In genomic region chr4:5358274-5358673, GRCm38 (mm10) we compare ENCODE assay signal across 23 mouse cellular contexts.
DNase-seq lines count a peak whose midpoint lies in the region; ATAC-seq and TF ChIP-seq lines count a peak whose summit lies in the region.
"Had no signal": no experiment of that assay in that cellular context is flagged by ENCODE, and none has a peak within 500 bp of the region (broad histone marks: within the 10 kb centered on the region; RNA-seq: fewer than 3 reads in every experiment).

No protein-coding gene starts in this region.

- no peak overlapping the region for H3K27ac ChIP-seq in forebrain, postnatal 0 days (ENCODE audit: low read depth, low read length)
- no peak overlapping the region for H3K27ac ChIP-seq in forebrain, embryonic 10.5 days
- H3K27ac ChIP-seq in midbrain, embryonic 11.5 days (ENCODE audit: low read depth, low read length): no peak overlapping the region
- no peak overlapping the region for H3K27ac ChIP-seq in midbrain, embryonic 10.5 days (replicated peaks)

- no peaks in the 10 kb centered on the region for H3K9me3 ChIP-seq in forebrain, postnatal 0 days (ENCODE audit: low read length)
- H3K9me3 ChIP-seq in forebrain, embryonic 10.5 days: no peaks in the 10 kb centered on the region
- no peaks in the 10 kb centered on the region for H3K9me3 ChIP-seq in midbrain, embryonic 11.5 days (ENCODE audit: control insufficient read depth, low read length)
- no peaks in the 10 kb centered on the region for H3K9me3 ChIP-seq in midbrain, embryonic 10.5 days (replicated peaks)
- H3K9me3 ChIP-seq: G1E had no signal

- no peak overlapping the region for H3K4me3 ChIP-seq in forebrain, postnatal 0 days (ENCODE audit: low read depth, low read length)
- no peak overlapping the region for H3K4me3 ChIP-seq in forebrain, embryonic 10.5 days
- H3K4me3 ChIP-seq in midbrain, embryonic 11.5 days (ENCODE audit: low read depth, low read length): no peak overlapping the region
- no peak overlapping the region for H3K4me3 ChIP-seq in midbrain, embryonic 10.5 days

- H3K4me2 ChIP-seq in forebrain, postnatal 0 days (ENCODE audit: low read depth): no peak overlapping the region
- H3K4me2 ChIP-seq in midbrain, embryonic 11.5 days: no peak overlapping the region

- H3K9ac ChIP-seq in forebrain, postnatal 0 days: no peak overlapping the region
- H3K9ac ChIP-seq in midbrain, embryonic 11.5 days (ENCODE audit: low read length): no peak overlapping the region

- no peak for DNase-seq in forebrain, postnatal 0 days
- no peak for DNase-seq in forebrain, embryonic 10.5 days (ENCODE audit: extremely low spot score, low spot score)
- no peak for DNase-seq in frontal cortex, postnatal 36 days (ENCODE audit: low spot score in 2 of 2)
- DNase-seq in midbrain, embryonic 11.5 days (ENCODE audit: low spot score, missing footprints): peak; percentile 17
- DNase-seq in midbrain, embryonic 10.5 days (ENCODE audit: low spot score): no peak
- peak; percentile 36 for DNase-seq in brain, adult 2 months (ENCODE audit: low read depth, low spot score)
- DNase-seq in left cerebral cortex, adult 8-10 months (ENCODE audit: low spot score in 2 of 2): no peak
- DNase-seq: adrenal gland, adult 2 months; adrenal gland, adult 8-10 months; adrenal gland, postnatal 10 days; adrenal gland, postnatal 14 days; adrenal gland, postnatal 25 days; adrenal gland, postnatal 36 days; B cell, adult 2 months; cerebellum, adult 11 months; cerebellum, adult 11-12 months; cerebellum, adult 18-20 months had no signal

- WGBS in forebrain, postnatal 0 days: 91% methylated on average over 1 of the region's 1 CpGs
- 92% methylated on average over 1 of the region's 1 CpGs for WGBS in forebrain, embryonic 10.5 days
- 94% methylated on average over 1 of the region's 1 CpGs for WGBS in midbrain, embryonic 11.5 days
- WGBS in midbrain, embryonic 10.5 days: 96% methylated on average over 1 of the region's 1 CpGs

- peak; percentile 51 for ATAC-seq in forebrain, postnatal 0 days
- ATAC-seq in frontal cortex, adult (ENCODE audit: low TSS enrichment): peak; percentile 72
- no peak for ATAC-seq in midbrain, embryonic 11.5 days (ENCODE audit: low FRiP score)
- ATAC-seq: activated CD4-positive, CD25-positive, alpha-beta regulatory T cell, adult 4 months; CD4-positive, CD25-positive, alpha-beta regulatory T cell, adult 4 months; Patski had no signal

- no peak for TF ChIP-seq CTCF in forebrain, postnatal 0 days (IDR thresholded peaks at IDR 0.05; ENCODE audit: low read depth)

- no peaks in the 10 kb centered on the region for H3K4me1 ChIP-seq in forebrain, postnatal 0 days (ENCODE audit: insufficient read depth)
- no peaks in the 10 kb centered on the region for H3K4me1 ChIP-seq in forebrain, embryonic 10.5 days
- H3K4me1 ChIP-seq in midbrain, embryonic 11.5 days (ENCODE audit: control insufficient read depth, insufficient read depth, low read length): no peaks in the 10 kb centered on the region
- no peaks in the 10 kb centered on the region for H3K4me1 ChIP-seq in midbrain, embryonic 10.5 days

- no peaks in the 10 kb centered on the region for H3K36me3 ChIP-seq in forebrain, postnatal 0 days (ENCODE audit: insufficient read depth)
- H3K36me3 ChIP-seq in forebrain, embryonic 10.5 days (replicated peaks): no peaks in the 10 kb centered on the region
- H3K36me3 ChIP-seq in midbrain, embryonic 11.5 days (ENCODE audit: control insufficient read depth, insufficient read depth, low read length): no peaks in the 10 kb centered on the region
- no peaks in the 10 kb centered on the region for H3K36me3 ChIP-seq in midbrain, embryonic 10.5 days
- H3K36me3 ChIP-seq: G1E had no signal

- no peaks in the 10 kb centered on the region for H3K27me3 ChIP-seq in forebrain, postnatal 0 days (ENCODE audit: insufficient read depth, low read length)
- no peaks in the 10 kb centered on the region for H3K27me3 ChIP-seq in forebrain, embryonic 10.5 days (ENCODE audit: poor library complexity, severe bottlenecking)
- H3K27me3 ChIP-seq in midbrain, embryonic 11.5 days (ENCODE audit: control insufficient read depth, insufficient read depth, low read length): no peaks in the 10 kb centered on the region
- no peaks in the 10 kb centered on the region for H3K27me3 ChIP-seq in midbrain, embryonic 10.5 days (ENCODE audit: low read depth, poor library complexity, severe bottlenecking)
- H3K27me3 ChIP-seq: CH12.LX, Patski had no signal

Comparison
In these comparisons a context has a peak if more than half of its experiments do, and no peak if none do; other contexts are left out.
1. DNase-seq: peak in midbrain, embryonic 11.5 days (single experiment) and brain, adult 2 months (single experiment); none in forebrain, postnatal 0 days (single experiment), forebrain, embryonic 10.5 days (single experiment), frontal cortex, postnatal 36 days (0 of 2), midbrain, embryonic 10.5 days (single experiment) and left cerebral cortex, adult 8-10 months (0 of 2).